Mouse (Mus musculus) limb, embryonic 11.5 days (tissue): Measurements from ENCODE around the gene Rft1. TPM values are rescaled to one million over a fixed set of nuclear protein-coding genes. Genes with fewer than 3 reads are reported as not detected.

Experiments used
- ATAC-seq: fragments of 200-750 bp; cut with Nextera tagmentation; 2 replicates; pipeline ENCODE4 v1.8.0; 2017; ENCODE audit warnings: low read depth; ENCODE audit not compliant: insufficient number of reproducible peaks, low FRiP score, low TSS enrichment
- DNase-seq: peaks from one replicate; pipeline ENCODE4 v3.0.0-alpha.2; 2015; ENCODE audit warnings: low spot score
- H3K27ac ChIP-seq: fragments of 300-500 bp; sonication (generic); replicated peaks from 2 replicates; pipeline ENCODE4 v1.5.1; 2014; ENCODE audit warnings: low read depth, mild to moderate bottlenecking, low read length
- H3K27me3 ChIP-seq: fragments of 300-500 bp; sonication (generic); 2 replicates; pipeline ENCODE4 v1.6.1; 2014; ENCODE audit warnings: mild to moderate bottlenecking, low read length, mixed read lengths; ENCODE audit not compliant: control insufficient read depth, insufficient read depth
- H3K36me3 ChIP-seq: fragments of 300-500 bp; sonication (generic); 2 replicates; pipeline ENCODE4 v1.6.1; 2014; ENCODE audit warnings: mild to moderate bottlenecking, low read length, moderate library complexity, mixed read lengths; ENCODE audit not compliant: control insufficient read depth, insufficient read depth
- H3K4me1 ChIP-seq: fragments of 300-500 bp; sonication (generic); 2 replicates; pipeline ENCODE4 v1.6.1; 2014; ENCODE audit warnings: low read length, mixed read lengths; ENCODE audit not compliant: control insufficient read depth, insufficient read depth
- H3K4me2 ChIP-seq: fragments of 300-500 bp; sonication (generic); 2 replicates; pipeline ENCODE4 v1.6.1; 2014; ENCODE audit warnings: low read depth, mild to moderate bottlenecking, moderate library complexity; ENCODE audit not compliant: severe bottlenecking
- H3K4me3 ChIP-seq: fragments of 300-500 bp; sonication (generic); 2 replicates; pipeline ENCODE4 v1.5.1; 2014; ENCODE audit warnings: low read depth, low read length
- H3K9ac ChIP-seq: fragments of 300-500 bp; sonication (generic); 2 replicates; pipeline ENCODE4 v1.6.1; 2014; ENCODE audit warnings: mild to moderate bottlenecking, low read length
- H3K9me3 ChIP-seq: fragments of 300-500 bp; sonication (generic); 2 replicates; pipeline ENCODE4 v1.6.1; 2016; ENCODE audit warnings: low read length; ENCODE audit not compliant: control insufficient read depth
- WGBS: fragments of 180-500 bp; shearing (Covaris S2); extraction: QIAGEN DNeasy Blood & Tissue Kit; methylation state at CpG from one replicate; pipeline ENCODE4 v1.1.7; 2014; 5-methylcytosine and 5-hydroxymethylcytosine counted together
- polyA plus RNA-seq: library from polyadenylated mRNA; unstranded; fragments of >200 nt; fragmentation: Nextera tagmentation; extraction: Ambion mirVana; gene quantifications from 2 replicates; pipeline ENCODE4 v1.2.1, GENCODE M21; 2014

Gene Rft1
- polyA plus RNA-seq, 1 experiment from 2014 or later = 19.0 TPM

DNA sequence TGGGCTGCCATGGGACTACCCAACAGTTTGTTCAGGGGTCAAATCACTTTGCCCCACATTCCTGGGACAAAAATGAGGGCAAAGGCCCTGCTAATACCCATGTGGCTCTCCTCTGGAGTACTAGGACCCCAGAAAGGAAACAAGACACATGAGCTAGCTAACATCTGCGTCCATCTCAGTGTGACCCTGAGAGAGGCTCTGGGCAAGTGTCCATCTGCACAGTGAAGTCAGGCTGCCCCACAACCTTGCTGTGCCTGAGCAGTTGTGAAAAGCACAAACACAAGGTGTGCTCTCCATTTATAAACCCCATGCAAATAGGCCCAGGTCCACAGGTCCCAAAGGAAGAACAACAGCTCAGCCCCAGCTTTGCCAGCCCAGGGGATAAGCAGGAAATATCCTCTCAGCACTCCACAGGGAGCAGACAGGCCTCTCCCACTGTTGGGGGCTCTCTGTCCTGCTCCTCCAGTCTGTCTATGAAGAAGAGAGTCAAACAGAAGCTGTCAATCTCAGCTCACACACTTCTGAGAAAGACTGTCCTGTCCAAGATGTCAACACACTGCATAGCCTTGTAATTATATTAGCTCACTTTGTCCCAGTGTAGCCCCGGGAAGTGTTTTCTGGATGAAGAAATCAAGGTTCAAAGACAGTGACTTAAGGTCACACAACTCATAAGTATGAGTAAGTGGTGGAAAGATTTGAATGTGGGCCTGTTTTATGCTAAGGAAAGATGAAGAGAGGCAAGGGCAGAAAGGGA lies 41.0 kb upstream of the Rft1 start:
- Histone ChIP-seq H3K27me3 (no peaks in the 10 kb centered on the region), H3K4me1 (peaks cover 3% of the 10 kb centered on the region; the same call in 1 of the 2 replicates), H3K4me2 (no peak overlapping the region), H3K9me3 (no peaks in the 10 kb centered on the region), H3K27ac (no peak overlapping the region), H3K9ac (no peak overlapping the region), H3K36me3 (0 out of 2 replicates have a peak, but pooled peaks cover 2% of the 10 kb centered on the region), H3K4me3 (no peak overlapping the region)
- ATAC-seq (no peak), DNase-seq (no peak)
- WGBS = 85% methylated on average over 2 of the region's 2 CpGs

DNA sequence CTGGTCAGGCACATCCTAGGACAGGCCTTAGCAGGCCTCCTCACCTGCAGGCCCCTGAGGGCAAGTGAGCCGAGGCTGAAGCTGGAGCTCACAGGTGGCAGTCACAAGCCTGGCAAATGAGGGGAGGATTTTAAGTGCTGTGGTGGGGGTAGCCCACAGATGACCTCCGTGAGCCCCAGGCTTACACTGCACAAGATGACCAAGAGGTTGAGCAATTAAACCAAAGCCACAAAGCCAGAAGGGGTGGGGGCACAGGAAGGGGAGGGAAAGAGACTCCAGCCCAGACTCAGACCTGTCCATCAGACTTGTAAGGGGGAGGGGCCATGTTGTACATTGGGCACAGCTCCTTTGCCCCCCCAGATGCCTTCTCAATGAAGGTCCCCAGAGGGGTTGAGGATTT lies 37.4 kb upstream of the Rft1 start:
- Histone ChIP-seq H3K4me2 (no peak overlapping the region), H3K9ac (no peak overlapping the region), H3K9me3 (no peaks in the 10 kb centered on the region), H3K4me3 (no peak overlapping the region), H3K27me3 (no peaks in the 10 kb centered on the region), H3K4me1 (no peaks in the 10 kb centered on the region; the same call in 1 of the 2 replicates), H3K27ac (no peak overlapping the region), H3K36me3 (no peaks in the 10 kb centered on the region)
- ATAC-seq = no peak
- 73% methylated on average over 2 of the region's 2 CpGs for WGBS
- no peak for DNase-seq

GRCm38 (mm10) chr14:30618746-30619275 lies 35.3 kb upstream of the Rft1 start:
- no peak for DNase-seq
- H3K4me2 ChIP-seq = 0 out of 2 replicates have a peak overlapping the region, but pooled peaks have one; percentile 10
- ATAC-seq = no peak
- no peaks in the 10 kb centered on the region for H3K9me3 ChIP-seq
- WGBS = 87% methylated on average over 2 of the region's 2 CpGs
- no peak overlapping the region for H3K9ac ChIP-seq
- no peaks in the 10 kb centered on the region for H3K27me3 ChIP-seq
- H3K4me1 ChIP-seq = no peaks in the 10 kb centered on the region
- no peak overlapping the region for H3K4me3 ChIP-seq
- no peak overlapping the region for H3K27ac ChIP-seq
- no peaks in the 10 kb centered on the region for H3K36me3 ChIP-seq

- ATAC-seq = no peak
- no peak for DNase-seq
- Histone ChIP-seq H3K9me3 (no peaks in the 10 kb centered on the region), H3K4me2 (no peak overlapping the region), H3K27me3 (no peaks in the 10 kb centered on the region), H3K9ac (no peak overlapping the region), H3K4me3 (no peak overlapping the region), H3K27ac (no peak overlapping the region), H3K4me1 (peaks cover 4% of the 10 kb centered on the region), H3K36me3 (no peaks in the 10 kb centered on the region)
- 84% methylated on average over 7 of the region's 7 CpGs for WGBS
Measured at GRCm38 (mm10) chr14:30619982-30620578, 34.1 kb upstream of the Rft1 start.

GRCm38 (mm10) chr14:30622130-30622529 lies 32.0 kb upstream of the Rft1 start:
- H3K4me2 ChIP-seq = no peak overlapping the region
- 82% methylated on average over 7 of the region's 7 CpGs for WGBS
- H3K27me3 ChIP-seq = no peaks in the 10 kb centered on the region
- DNase-seq (no peak), ATAC-seq (no peak)
- peaks cover 5% of the 10 kb centered on the region for H3K4me1 ChIP-seq
- H3K36me3 ChIP-seq = no peaks in the 10 kb centered on the region
- H3K9me3 ChIP-seq = no peaks in the 10 kb centered on the region
- no peak overlapping the region for H3K4me3 ChIP-seq
- no peak overlapping the region for H3K27ac ChIP-seq
- no peak overlapping the region for H3K9ac ChIP-seq

GRCm38 (mm10) chr14:30622556-30622955 lies 31.6 kb upstream of the Rft1 start:
- Histone ChIP-seq H3K4me2 (no peak overlapping the region), H3K9me3 (no peaks in the 10 kb centered on the region), H3K27ac (no peak overlapping the region), H3K4me1 (peaks cover 5% of the 10 kb centered on the region), H3K4me3 (no peak overlapping the region), H3K27me3 (no peaks in the 10 kb centered on the region), H3K36me3 (no peaks in the 10 kb centered on the region), H3K9ac (no peak overlapping the region)
- no peak for DNase-seq
- 90% methylated on average over 8 of the region's 8 CpGs for WGBS
- no peak for ATAC-seq

GRCm38 (mm10) chr14:30624277-30624721 lies 29.9 kb upstream of the Rft1 start:
- H3K27me3 ChIP-seq = no peaks in the 10 kb centered on the region
- 67% methylated on average over 8 of the region's 8 CpGs for WGBS
- peak overlapping the region; percentile 15; the same call in 1 of the 2 replicates for H3K4me2 ChIP-seq
- peaks cover 5% of the 10 kb centered on the region for H3K4me1 ChIP-seq
- H3K27ac ChIP-seq = no peak overlapping the region
- DNase-seq = no peak
- no peaks in the 10 kb centered on the region for H3K36me3 ChIP-seq
- H3K4me3 ChIP-seq = no peak overlapping the region
- ATAC-seq = no peak
- H3K9ac ChIP-seq = no peak overlapping the region
- no peaks in the 10 kb centered on the region for H3K9me3 ChIP-seq

- Histone ChIP-seq H3K27ac (no peak overlapping the region), H3K4me2 (peak overlapping the region; percentile 72), H3K9me3 (no peaks in the 10 kb centered on the region), H3K9ac (peak overlapping the region; percentile 76), H3K4me3 (peak overlapping the region; percentile 76), H3K36me3 (no peaks in the 10 kb centered on the region), H3K27me3 (no peaks in the 10 kb centered on the region), H3K4me1 (peaks cover 5% of the 10 kb centered on the region)
- ATAC-seq (peak; percentile 15; the same call in 1 of the 2 replicates), DNase-seq (peak; percentile 62)
- WGBS = under 1% methylated on average over 39 of the region's 39 CpGs
Measured at GRCm38 (mm10) chr14:30625131-30625807, 28.9 kb upstream of the Rft1 start.
